Mouse (Mus musculus) neural tube, embryonic 13.5 days (tissue): ENCODE data around the gene Batf. TPM values are rescaled to one million over a fixed set of nuclear protein-coding genes. Genes with fewer than 3 reads are reported as not detected.
"Not testable (repeated sequence)": the region's sequence is repeated elsewhere in the genome, so short reads cannot be mapped to it uniquely, and the experiment has no call there.

Source experiments
- ATAC-seq: fragments of 200-750 bp; cut with Nextera tagmentation; 2 replicates; pipeline ENCODE4 v1.8.0; 2017; ENCODE audit warnings: low read depth, mild to moderate bottlenecking, moderate TSS enrichment, moderate library complexity
- H3K27ac ChIP-seq: fragments of 300-500 bp; sonication (generic); replicated peaks from 2 replicates; pipeline ENCODE4 v1.5.1; 2015; ENCODE audit warnings: moderate library complexity, mild to moderate bottlenecking, inconsistent platforms
- H3K27me3 ChIP-seq: fragments of 300-500 bp; sonication (generic); 2 replicates; pipeline ENCODE4 v1.6.1; 2015; ENCODE audit warnings: mild to moderate bottlenecking, inconsistent platforms
- H3K36me3 ChIP-seq: fragments of 300-500 bp; sonication (generic); 2 replicates; pipeline ENCODE4 v1.6.1; 2015; ENCODE audit warnings: mild to moderate bottlenecking, inconsistent platforms
- H3K4me1 ChIP-seq: fragments of 300-500 bp; sonication (generic); replicated peaks from 2 replicates; pipeline ENCODE4 v1.6.1; 2015; ENCODE audit warnings: inconsistent platforms
- H3K4me2 ChIP-seq: fragments of 300-500 bp; sonication (generic); 2 replicates; pipeline ENCODE4 v1.6.1; 2015; ENCODE audit warnings: inconsistent platforms, mild to moderate bottlenecking, moderate library complexity
- H3K4me3 ChIP-seq: fragments of 300-500 bp; sonication (generic); 2 replicates; pipeline ENCODE4 v1.5.1; 2015; ENCODE audit warnings: mild to moderate bottlenecking, inconsistent platforms
- H3K9ac ChIP-seq: fragments of 300-500 bp; sonication (generic); 2 replicates; pipeline ENCODE4 v1.6.1; 2015; ENCODE audit warnings: moderate library complexity, mild to moderate bottlenecking, inconsistent platforms
- H3K9me3 ChIP-seq: fragments of 300-500 bp; sonication (generic); 2 replicates; pipeline ENCODE4 v1.6.1; 2016; ENCODE audit warnings: inconsistent platforms
- whole genome bisulfite sequencing: fragments of 180-500 bp; shearing (Covaris S2); methylation state at CpG from one replicate; pipeline ENCODE4 v1.1.7; 2015; 5-methylcytosine and 5-hydroxymethylcytosine counted together
- polyA plus RNA-seq: library from polyadenylated mRNA; unstranded; fragments of >200 nt; fragmentation: Nextera tagmentation; extraction: Ambion mirVana; gene quantifications from 2 replicates; pipeline ENCODE4 v1.2.1, GENCODE M21; 2015

Batf gene
- polyA plus RNA-seq, 1 experiment from 2014 or later: 0.96 TPM

DNA sequence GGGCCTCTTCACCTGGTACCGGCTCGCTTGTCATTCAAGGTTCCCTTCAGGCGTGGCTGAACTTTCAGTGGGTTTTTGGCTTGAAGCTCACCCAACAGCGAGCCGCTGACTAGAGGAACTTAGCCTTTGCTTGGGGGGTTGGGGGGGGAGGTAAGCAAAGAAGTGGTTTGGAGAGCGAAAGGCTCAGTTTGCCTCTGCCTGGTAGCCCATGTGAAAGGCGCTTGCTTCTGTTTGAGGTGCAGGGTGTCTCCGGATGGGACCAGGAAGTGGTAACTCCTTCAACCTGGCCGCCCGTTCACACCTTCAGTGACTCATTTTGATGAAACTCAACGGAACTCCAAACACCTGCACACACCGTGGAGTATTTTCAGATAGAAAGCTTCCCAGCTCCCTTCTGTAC lies 25.6 kb upstream of the Batf start:
- no peak overlapping the region for H3K9ac ChIP-seq
- H3K4me2 ChIP-seq: no peak overlapping the region
- peaks cover 5% of the 10 kb centered on the region for H3K4me1 ChIP-seq
- H3K4me3 ChIP-seq: no peak overlapping the region
- H3K27ac ChIP-seq: no peak overlapping the region
- H3K27me3 ChIP-seq: no peaks in the 10 kb centered on the region
- ATAC-seq: no peak
- no peaks in the 10 kb centered on the region for H3K36me3 ChIP-seq
- no peaks in the 10 kb centered on the region for H3K9me3 ChIP-seq
- 93% methylated on average over 12 of the region's 12 CpGs for WGBS

GRCm38 (mm10) chr12:85662232-85662631 lies 24.2 kb upstream of the Batf start:
- 88% methylated on average over 8 of the region's 8 CpGs for WGBS

GRCm38 (mm10) chr12:85662896-85663295 lies 23.6 kb upstream of the Batf start:
- Histone ChIP-seq H3K9ac (no peak overlapping the region), H3K27me3 (no peaks in the 10 kb centered on the region), H3K4me3 (no peak overlapping the region), H3K4me1 (peaks cover 5% of the 10 kb centered on the region), H3K9me3 (no peaks in the 10 kb centered on the region), H3K4me2 (no peak overlapping the region), H3K27ac (no peak overlapping the region), H3K36me3 (no peaks in the 10 kb centered on the region)
- 18% methylated on average over 9 of the region's 9 CpGs for WGBS
- no peak; the same call in 1 of the 2 replicates for ATAC-seq

More at GRCm38 (mm10) chr12:85662232-85662631, 24.2 kb upstream of the Batf start:
- not testable (repeated sequence) for H3K27me3 ChIP-seq, H3K36me3 ChIP-seq, H3K4me1 ChIP-seq, H3K4me2 ChIP-seq, H3K9me3 ChIP-seq, H3K27ac ChIP-seq, H3K4me3 ChIP-seq, H3K9ac ChIP-seq, ATAC-seq

DNA sequence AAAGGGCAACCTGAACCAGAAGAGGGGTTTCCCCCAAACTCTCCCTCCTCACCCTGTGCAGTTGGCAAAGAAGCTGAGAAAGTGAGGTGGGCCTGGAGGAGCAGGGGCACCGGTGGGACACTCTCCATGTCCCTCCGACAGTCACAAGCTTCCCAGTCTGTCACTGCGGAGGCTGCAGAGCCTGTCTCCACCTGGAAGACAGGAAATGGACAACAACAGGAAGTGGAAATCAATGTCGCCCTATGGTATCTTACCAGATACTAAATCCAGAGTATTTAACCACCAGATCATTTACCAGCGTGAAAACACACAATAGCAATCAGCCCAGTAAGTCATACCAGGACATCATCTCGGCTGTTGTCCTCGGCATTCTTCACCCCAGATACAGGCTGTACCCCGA lies 20.4 kb upstream of the Batf start:
- H3K36me3 ChIP-seq: no peaks in the 10 kb centered on the region
- ATAC-seq: no peak
- WGBS: 85% methylated on average over 8 of the region's 8 CpGs

DNA sequence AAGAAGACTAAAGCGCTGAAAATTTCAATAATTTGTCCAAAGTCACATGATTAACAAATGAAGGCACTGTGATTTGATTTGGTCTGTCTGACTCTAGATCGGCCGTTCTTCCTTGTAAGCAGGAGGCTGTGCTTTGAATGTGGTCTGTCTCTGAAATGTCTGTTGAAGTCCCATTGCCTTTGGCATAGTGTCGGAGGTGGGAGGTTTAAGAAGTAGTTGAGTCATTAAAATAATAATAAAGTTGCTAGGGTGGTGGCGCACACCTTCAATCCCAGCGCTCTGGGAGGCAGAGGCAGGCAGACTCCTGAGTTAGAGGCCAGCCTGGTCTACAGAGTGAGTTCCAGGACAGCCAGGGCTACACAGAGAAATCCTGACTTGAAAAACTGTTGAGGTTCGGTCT lies 19.4 kb upstream of the Batf start:
- H3K4me1 ChIP-seq: peaks cover 8% of the 10 kb centered on the region; the same call in 1 of the 2 replicates
- 90% methylated on average over 7 of the region's 7 CpGs for WGBS
- no peaks in the 10 kb centered on the region for H3K27me3 ChIP-seq
- no peak for ATAC-seq
- no peak overlapping the region for H3K9ac ChIP-seq
- no peak overlapping the region for H3K4me2 ChIP-seq
- no peak overlapping the region for H3K4me3 ChIP-seq
- no peak overlapping the region for H3K27ac ChIP-seq
- H3K36me3 ChIP-seq: no peaks in the 10 kb centered on the region
- no peaks in the 10 kb centered on the region for H3K9me3 ChIP-seq

More for the DNA sequence above, 20.4 kb upstream of the Batf start:
- Histone ChIP-seq H3K4me3 (no peak overlapping the region), H3K9me3 (no peaks in the 10 kb centered on the region), H3K4me1 (peaks cover 8% of the 10 kb centered on the region; the same call in 1 of the 2 replicates), H3K27ac (no peak overlapping the region), H3K4me2 (no peak overlapping the region), H3K27me3 (no peaks in the 10 kb centered on the region), H3K9ac (no peak overlapping the region)

- no peak overlapping the region for H3K9ac ChIP-seq
- H3K4me2 ChIP-seq: no peak overlapping the region
- ATAC-seq: no peak
- 51% methylated on average over 3 of the region's 3 CpGs for WGBS
- no peaks in the 10 kb centered on the region for H3K36me3 ChIP-seq
- no peak overlapping the region for H3K4me3 ChIP-seq
- peak overlapping the region; percentile 3; the same call in 1 of the 2 replicates for H3K27ac ChIP-seq
- peaks cover 8% of the 10 kb centered on the region; the same call in 1 of the 2 replicates for H3K4me1 ChIP-seq
- H3K27me3 ChIP-seq: no peaks in the 10 kb centered on the region
- no peaks in the 10 kb centered on the region for H3K9me3 ChIP-seq
Measured at GRCm38 (mm10) chr12:85668696-85669095, 17.8 kb upstream of the Batf start.

DNA sequence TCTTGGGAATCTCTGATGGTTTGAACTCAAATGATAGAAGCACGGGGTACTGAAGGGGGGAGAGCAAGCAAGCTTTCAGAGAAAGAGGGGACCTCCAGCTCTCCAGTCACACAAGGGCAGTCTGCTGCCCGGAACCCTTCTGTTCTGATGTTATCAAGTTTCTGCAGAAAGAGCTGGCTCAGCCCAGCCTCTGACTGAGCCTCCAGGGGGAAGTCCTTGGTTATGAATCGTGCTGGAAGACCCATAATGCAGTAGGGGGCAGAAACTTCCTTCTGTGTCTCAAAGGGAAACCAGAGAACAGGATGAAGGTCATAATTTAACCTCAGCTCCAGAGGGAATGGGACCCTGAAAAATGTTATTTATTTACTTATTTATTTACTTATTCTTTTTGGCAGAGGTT lies 16.4 kb upstream of the Batf start:
- no peak overlapping the region for H3K9ac ChIP-seq
- H3K9me3 ChIP-seq: no peaks in the 10 kb centered on the region
- peaks cover 8% of the 10 kb centered on the region; the same call in 1 of the 2 replicates for H3K4me1 ChIP-seq
- no peak for ATAC-seq
- no peaks in the 10 kb centered on the region for H3K27me3 ChIP-seq
- H3K4me2 ChIP-seq: no peak overlapping the region
- 67% methylated on average over 3 of the region's 3 CpGs for WGBS
- no peak overlapping the region for H3K4me3 ChIP-seq
- no peaks in the 10 kb centered on the region for H3K36me3 ChIP-seq
- no peak overlapping the region for H3K27ac ChIP-seq

DNA sequence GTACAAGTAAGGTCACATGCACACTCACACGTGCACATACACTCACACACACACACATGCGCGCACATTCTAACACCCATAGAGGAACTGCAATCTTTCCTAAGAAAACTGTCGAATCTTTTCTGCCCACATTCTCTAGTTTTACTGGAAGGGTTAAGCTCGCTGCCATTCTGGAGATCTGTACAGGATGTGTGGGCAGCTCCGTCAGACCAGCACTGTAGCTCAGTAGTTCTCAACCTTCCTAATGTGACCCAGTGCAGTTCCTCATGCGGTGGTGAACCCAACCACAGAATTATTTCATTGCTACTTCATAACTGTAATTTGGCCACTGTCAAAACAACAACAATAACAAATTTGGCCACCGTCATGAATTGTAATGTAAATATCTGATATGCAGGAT lies 12.6 kb upstream of the Batf start:
- H3K4me1 ChIP-seq: peaks cover 3% of the 10 kb centered on the region; the same call in 1 of the 2 replicates
- 92% methylated on average over 8 of the region's 8 CpGs for WGBS
- no peak overlapping the region for H3K27ac ChIP-seq
- H3K36me3 ChIP-seq: no peaks in the 10 kb centered on the region
- H3K4me3 ChIP-seq: no peak overlapping the region
- ATAC-seq: no peak
- 0 out of 2 replicates have a peak, but pooled peaks cover 7% of the 10 kb centered on the region for H3K9me3 ChIP-seq
- no peaks in the 10 kb centered on the region for H3K27me3 ChIP-seq
- no peak overlapping the region for H3K4me2 ChIP-seq
- no peak overlapping the region for H3K9ac ChIP-seq

DNA sequence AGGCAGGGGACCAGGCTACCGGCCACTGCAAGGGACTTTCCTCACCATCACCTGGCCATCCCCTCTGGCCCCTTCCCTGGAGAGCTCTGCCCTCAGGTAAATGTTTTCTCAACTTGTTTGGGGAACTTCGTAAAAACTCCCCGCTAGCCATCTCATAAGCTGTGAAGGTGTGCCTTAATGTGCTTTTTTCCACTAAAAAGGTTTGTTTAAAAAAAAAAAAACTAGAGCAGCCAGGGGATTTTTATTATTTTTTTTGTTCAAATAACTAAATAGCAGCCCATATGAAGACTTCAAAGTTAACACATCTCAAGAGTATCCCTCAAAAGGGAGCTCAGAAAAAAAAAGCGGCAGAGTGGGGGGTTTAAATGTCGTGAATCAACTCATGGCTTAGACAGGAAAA lies 7.4 kb upstream of the Batf start:
- Histone ChIP-seq H3K27ac (no peak overlapping the region), H3K9me3 (0 out of 2 replicates have a peak, but pooled peaks cover 7% of the 10 kb centered on the region), H3K36me3 (no peaks in the 10 kb centered on the region), H3K4me3 (no peak overlapping the region), H3K4me2 (no peak overlapping the region), H3K4me1 (no peaks in the 10 kb centered on the region), H3K9ac (no peak overlapping the region), H3K27me3 (no peaks in the 10 kb centered on the region)
- no peak for ATAC-seq
- 85% methylated on average over 5 of the region's 5 CpGs for WGBS

GRCm38 (mm10) chr12:85679808-85680207 lies 6.7 kb upstream of the Batf start:
- no peak overlapping the region for H3K4me2 ChIP-seq
- H3K27me3 ChIP-seq: no peaks in the 10 kb centered on the region
- ATAC-seq: no peak
- 62% methylated on average over 2 of the region's 2 CpGs for WGBS
- no peaks in the 10 kb centered on the region for H3K4me1 ChIP-seq
- 0 out of 2 replicates have a peak, but pooled peaks cover 7% of the 10 kb centered on the region for H3K9me3 ChIP-seq
- no peak overlapping the region for H3K27ac ChIP-seq
- no peaks in the 10 kb centered on the region for H3K36me3 ChIP-seq
- H3K9ac ChIP-seq: no peak overlapping the region
- H3K4me3 ChIP-seq: no peak overlapping the region

DNA sequence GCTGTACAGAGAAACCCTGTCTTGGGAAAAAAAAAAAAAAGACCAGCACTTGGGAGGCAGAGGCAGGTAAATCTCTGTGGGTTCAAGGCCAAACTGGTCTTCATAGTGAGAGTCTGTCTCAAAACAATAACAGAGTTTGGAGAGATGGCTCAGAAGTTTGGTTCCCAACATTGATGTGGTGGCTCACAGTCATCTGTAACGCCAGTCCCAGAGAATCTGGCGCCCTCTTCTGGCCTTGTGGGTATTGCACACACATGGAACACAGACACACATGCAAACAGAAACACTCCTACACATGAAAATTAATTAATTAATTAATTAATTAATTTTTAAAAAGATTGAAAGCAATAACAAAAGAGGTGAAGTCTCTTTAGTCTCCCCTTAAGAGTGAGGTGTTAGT lies 4.1 kb upstream of the Batf start:
- 50% methylated on average over 2 of the region's 2 CpGs for WGBS
- Histone ChIP-seq H3K27me3 (no peaks in the 10 kb centered on the region), H3K4me1 (no peaks in the 10 kb centered on the region), H3K36me3 (no peaks in the 10 kb centered on the region), H3K4me2 (no peak overlapping the region), H3K9me3 (0 out of 2 replicates have a peak, but pooled peaks cover 6% of the 10 kb centered on the region), H3K4me3 (no peak overlapping the region), H3K9ac (no peak overlapping the region), H3K27ac (no peak overlapping the region)
- ATAC-seq: no peak

DNA sequence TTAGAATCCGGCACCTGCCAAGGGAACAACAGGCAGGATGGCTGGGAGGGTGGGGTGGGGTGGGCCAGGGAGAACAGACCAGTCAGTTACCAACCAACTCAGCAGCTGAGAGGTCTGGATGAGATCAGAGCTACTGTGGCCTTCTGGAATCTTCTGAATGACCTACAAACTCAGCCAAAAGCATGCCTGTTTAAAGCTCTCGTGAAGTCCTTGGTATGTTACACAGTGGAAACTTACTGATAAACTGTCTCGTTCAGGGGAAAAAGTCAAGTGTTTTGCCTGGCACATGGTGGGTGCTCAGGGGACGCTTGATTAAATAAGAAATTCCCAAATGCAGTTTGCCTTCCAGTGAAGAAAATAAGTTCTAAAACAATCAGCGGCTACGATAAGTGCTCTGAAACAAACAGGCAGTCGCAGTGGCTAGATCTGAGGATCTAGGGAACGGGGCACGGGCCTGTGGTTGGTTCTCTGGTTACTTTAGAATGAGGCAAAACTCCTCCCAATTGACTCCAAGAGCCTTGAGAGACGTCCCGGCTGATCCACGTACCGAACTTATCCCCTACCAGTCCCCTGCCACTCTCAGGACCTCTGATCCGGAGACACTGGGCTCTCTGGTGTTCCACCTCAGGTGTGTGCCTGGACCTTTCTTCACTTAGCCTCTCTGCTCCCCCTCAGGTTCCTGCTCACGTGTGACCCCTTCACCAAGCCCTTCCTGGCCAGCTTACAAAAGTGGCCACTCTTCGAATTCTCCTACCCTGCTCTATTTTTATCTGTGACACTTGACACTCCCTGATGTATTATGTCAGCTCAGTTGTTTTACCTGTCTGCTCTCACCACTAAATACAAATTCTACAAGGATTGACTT lies 1.8 kb upstream of the Batf start:
- no peaks in the 10 kb centered on the region for H3K27me3 ChIP-seq
- H3K4me3 ChIP-seq: no peak overlapping the region
- no peak overlapping the region for H3K27ac ChIP-seq
- no peaks in the 10 kb centered on the region for H3K36me3 ChIP-seq
- no peak overlapping the region for H3K9ac ChIP-seq
- H3K4me2 ChIP-seq: no peak overlapping the region
- no peak for ATAC-seq
- 85% methylated on average over 16 of the region's 16 CpGs for WGBS
- no peaks in the 10 kb centered on the region for H3K4me1 ChIP-seq
- H3K9me3 ChIP-seq: no peaks in the 10 kb centered on the region

DNA sequence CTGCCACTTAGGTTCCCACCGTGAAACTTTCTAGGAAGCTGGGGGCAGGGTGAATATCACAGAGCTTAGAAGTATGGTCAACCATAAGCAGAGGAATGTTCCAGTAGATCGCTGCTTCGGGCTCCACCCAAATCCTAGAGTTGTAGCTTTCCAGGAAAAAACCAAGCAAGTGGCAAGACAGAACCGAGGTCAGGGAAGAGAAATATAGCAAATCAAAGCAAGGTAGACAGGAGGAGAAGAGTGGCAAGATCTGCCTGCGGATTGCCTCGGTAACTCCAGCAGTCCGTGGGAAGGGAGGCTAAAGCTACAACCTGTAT lies 706 bp downstream of the Batf start:
- 81% methylated on average over 7 of the region's 7 CpGs for WGBS
- H3K4me2 ChIP-seq: no peak overlapping the region
- H3K27ac ChIP-seq: no peak overlapping the region
- ATAC-seq: no peak
- H3K4me3 ChIP-seq: no peak overlapping the region
- no peak overlapping the region for H3K9ac ChIP-seq
- no peaks in the 10 kb centered on the region for H3K4me1 ChIP-seq
- H3K9me3 ChIP-seq: no peaks in the 10 kb centered on the region
- no peaks in the 10 kb centered on the region for H3K27me3 ChIP-seq
- H3K36me3 ChIP-seq: no peaks in the 10 kb centered on the region
